Mouse (Mus musculus) layer of hippocampus, adult 18-20 months (tissue): Measurements from ENCODE around the gene Pga5. TPM values are rescaled to one million over a fixed set of nuclear protein-coding genes. Genes with fewer than 3 reads are reported as not detected.
A peak's percentile ranks its signal among the peaks of the same experiment; 100 is the strongest.

Experiments used
- DNase-seq, 2 experiments: peaks; one replicate each; pipeline ENCODE4 v3.0.0; 2022; ENCODE audit warnings: low spot score in 2 of 2
- total RNA-seq, 2 experiments: library from RNA; stranded (reverse); gene quantifications; 2 replicates each; pipeline ENCODE4 v1.2.3; 2021

Pga5 gene
- total RNA-seq, 2 experiments from 2014 or later: not detected

DNA sequence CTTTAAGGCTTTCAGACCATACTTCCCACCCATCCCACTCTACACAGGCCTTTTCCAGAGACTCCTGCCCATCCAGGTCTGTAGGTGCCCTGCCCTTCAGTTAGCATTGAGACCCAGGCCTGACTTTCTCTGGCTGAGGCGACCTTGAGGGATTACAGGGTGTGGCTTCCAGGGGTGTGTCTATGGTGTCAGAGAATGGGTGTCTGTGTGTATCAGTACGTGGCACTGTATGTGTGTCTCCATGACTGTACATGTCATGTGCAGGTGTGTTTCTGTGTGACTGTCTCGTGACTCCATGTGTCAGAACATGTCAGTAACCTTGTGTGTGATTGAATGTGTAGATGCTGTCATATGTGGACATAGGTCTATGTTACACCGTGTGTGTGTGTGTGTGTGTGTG, 6.6 kb downstream of the Pga5 start:
- no peak for DNase-seq

DNA sequence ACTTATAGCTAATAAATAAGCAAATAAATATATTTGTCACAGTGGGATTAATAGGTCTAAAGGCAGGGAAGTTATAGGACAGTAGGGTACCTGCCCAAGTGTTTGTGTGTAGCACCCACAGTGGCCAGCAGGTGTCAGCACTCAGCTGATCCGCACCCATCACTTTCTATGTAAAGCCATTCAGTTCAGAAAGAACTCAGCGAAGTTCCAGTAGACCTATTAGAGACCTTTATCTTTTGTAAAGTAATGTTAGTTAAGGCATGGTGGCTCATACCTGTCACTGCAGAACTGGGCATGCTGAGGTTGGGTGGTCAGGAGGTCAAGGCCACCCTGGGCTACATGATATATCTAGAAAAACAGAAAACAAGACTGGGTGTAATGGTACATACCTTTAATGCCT, 12.4 kb downstream of the Pga5 start:
- DNase-seq: peak in 1 of 2 experiments; percentile 82

DNA sequence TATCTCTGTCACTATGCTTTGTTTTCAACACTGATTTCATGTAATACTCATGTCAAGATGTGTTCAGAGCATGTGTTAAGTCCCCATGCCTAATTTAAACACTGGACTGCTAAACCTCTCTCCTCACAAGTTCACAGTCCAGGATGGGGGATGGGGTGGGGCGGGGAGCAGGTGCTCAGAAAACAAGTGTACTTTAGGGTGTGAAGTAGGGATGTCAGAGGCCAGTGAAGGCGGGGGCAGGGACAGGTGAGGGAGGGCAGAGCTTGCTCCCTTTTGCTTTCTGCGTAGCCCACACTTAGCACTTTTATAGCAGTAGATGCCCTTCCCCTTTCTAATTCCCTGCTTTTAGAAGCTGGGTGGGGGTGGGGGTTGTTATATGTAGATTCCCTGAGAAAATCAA, 12.8 kb downstream of the Pga5 start:
- DNase-seq: no peak

DNA sequence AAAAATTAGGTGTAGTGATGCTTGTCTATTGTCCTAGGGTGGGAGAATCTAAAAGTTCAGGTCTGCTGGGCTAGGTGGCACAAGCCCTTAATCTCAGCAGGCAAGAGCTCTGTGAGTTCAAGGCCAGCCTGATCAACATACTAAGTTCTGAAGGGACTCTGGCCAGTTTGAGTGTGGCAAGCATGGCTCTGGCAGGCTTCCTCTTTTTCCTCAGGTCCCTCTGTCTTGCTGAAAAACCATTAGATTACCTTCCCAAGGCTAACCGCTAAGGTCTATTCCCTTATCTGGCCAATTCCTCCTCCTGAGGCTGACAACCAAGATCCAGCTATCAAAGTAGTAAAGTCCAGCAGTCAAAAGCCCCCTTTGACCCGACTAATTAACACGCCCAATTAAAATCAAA, 15.2 kb downstream of the Pga5 start:
- DNase-seq: no peak

DNA sequence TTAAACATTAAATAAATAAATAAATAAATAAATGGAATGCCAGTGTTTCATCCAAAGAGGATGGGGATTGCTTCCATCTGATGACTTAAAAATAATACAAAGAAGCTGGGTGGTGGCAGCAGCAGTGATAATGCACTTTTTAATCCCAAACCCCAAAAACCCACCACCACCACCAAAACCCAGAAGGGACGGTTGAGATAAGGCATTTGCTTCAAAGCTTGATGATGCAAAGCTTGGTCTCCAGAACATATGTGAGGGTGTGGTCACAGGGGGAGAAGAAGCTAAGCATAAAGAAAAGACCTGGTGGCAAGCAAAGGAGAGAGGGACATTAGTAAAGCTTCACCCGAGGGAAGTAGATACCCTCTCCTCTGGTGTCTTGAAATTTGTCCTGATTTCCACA, 16.0 kb downstream of the Pga5 start:
- DNase-seq: no peak

DNA sequence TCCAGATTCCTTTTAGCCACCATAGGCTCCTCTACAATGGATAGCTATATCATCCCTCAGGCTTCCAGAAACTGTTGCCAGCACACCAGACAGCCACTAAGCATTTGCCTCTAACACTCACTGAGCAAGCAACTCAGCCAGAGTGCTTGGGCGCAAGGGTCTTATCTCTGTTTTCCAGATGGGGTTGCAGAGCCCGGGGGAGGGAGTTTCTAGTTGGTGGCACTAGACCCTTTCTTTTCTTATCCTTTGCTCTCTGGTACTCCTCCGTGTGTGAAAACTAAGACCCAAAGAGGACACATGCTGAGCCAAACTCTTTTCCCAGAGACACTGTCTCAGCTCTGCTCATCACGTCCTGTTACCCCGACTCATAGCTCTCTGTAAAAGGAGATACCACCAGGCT, 16.5 kb downstream of the Pga5 start:
- DNase-seq: no peak

DNA sequence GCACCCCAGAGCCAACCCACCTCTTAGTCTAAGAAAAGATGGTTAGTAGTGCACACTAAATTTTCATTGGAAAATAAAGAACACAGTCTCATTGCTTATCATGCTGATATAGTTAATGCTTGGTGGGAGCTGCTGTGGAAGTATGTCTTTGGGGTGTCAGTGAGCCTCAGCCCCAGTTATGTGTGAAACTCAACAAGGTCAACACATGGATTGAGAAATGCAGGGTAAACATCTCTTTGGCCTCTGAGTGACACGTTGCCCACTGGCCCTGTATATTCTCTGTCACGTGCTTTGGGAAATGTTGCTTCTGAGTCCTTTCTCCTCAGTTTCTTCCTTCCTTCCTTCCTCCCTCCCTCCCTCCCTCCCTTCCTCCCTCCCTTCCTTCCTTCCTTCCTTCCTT, 19.5 kb downstream of the Pga5 start:
- no peak for DNase-seq

DNA sequence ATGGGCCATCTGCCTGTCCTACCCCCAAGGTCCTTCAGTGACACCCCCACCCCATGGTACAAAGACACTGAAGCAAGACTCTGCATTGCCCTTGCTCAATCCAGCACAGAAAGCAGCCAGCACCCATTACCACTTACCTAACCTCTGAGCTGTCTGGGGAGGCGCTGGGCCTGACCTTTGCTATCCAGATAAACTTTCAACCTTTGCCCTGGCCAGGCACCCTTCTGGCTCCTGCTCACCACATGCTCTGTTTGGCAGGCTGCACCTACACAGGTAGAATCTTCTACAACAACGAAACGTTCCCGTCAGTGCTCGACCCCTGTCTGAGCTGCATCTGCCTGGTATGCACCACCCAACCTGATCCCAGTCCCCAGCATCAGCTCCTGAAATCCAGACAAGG, 20.1 kb downstream of the Pga5 start:
- no peak for DNase-seq

DNA sequence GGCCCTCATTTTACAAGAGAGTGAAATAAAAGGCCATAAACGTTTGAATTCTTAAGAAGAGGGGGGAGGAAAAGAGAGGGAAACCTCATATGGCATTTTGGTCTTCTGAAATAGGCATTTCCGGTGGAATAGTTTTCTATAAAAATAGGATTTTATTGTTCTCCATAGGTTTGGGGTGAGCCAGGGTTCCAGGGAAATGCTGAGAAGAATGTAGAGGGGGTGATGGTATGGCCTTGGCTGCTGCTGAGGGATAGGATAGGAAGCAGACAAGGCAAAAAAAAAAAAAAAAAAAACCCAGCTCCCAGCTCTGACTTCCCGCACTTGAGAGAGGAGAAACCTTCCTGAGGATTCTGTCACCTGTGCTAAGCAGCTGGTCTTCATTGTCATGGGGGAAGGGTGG, 21.8 kb downstream of the Pga5 start:
- DNase-seq: no peak

DNA sequence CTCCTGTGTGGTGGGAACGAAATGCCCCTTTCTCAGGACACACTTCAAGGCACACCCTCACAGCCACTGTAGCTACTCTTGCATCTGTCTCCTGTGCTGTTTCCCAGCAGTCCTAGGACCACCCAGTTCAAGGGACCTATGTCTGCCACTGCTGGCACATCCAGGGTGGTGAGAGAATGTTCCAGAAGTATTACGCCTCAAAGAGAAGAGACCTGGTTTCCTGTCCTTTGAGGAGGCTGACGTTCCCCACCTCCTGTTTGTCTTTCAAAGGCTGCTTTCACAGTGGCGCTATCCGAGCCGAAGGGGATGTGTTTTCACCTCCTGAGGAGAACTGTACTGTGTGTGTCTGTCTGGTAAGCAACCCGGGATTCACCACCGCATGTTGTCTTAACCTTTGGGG, 29.7 kb downstream of the Pga5 start:
- DNase-seq: no peak

DNA sequence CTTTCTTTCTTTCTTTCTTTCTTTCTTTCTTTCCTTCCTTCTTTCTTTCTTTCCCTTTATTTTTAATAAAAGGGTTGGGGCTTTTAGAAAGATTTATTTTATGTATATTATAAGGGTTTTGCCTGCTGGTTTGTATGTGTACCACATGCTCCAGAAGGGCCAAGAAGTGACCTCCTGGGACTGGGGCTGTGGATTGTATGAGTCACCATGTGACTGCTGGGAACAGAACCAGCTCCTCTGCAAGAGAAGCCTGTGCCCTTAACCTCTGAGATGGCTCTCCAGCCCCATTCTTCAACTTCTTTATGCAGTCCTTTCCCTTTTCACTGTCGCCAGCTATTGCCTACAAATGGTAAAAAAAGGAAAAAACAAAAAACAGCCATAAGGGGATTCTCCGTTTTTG, 32.3 kb downstream of the Pga5 start:
- no peak for DNase-seq

DNA sequence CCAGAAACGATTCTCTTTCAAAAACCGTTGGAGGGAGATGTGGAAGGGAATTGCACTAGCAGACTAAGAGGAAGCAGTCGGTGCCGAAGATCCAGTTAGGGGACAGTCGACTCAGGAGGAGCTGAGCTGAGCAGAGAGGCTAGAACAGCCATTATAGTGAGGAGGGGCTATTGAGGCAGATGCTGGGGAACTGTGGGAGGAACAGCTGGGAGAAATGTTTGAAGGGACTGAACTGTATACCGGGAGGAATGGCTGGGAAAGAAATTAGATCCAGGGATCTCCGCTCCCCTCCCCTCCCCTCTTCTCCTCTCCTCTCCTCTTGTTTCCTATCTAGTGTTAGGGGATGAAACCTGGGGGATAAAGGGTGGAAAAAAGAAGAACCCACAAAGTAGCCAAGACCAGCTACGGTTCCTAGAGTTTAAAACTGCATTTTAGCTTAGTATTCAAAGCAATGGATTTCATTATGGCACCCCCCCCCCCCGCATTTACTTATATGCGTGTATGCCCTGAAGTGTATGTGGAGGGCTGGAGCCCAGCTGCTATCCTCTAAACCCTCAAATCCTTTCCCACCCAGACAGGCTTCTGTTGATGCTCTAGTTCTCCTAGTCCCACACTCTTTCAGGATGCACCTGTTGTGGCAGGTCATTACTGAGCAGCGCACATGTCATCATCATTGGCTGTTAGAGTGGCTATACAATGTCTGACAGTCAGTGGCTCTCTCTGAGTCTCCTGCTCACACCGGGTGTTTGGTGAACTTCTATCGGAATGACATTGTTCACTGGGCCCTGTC, 37.1 kb downstream of the Pga5 start:
- no peak for DNase-seq

DNA sequence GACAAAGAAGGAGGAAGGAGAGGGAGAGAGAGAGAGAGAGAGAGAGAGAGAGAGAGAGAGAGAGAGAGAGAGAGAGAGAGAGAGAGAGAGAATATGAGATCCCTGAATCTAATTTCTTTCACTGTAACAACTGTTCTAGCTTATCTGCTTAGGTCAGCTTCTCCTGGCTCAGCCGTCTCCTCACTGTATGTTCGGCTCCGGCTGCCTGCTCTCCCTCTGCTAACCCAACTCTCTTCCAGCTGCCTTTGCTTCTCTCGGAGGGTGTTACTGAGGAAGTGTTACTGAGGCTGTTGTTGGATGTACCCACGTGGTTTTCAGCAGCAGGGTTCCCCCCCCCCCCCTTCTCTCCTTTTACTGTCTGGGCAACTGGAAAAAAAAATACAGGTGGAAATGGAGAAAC, 37.8 kb downstream of the Pga5 start:
- no peak for DNase-seq

DNA sequence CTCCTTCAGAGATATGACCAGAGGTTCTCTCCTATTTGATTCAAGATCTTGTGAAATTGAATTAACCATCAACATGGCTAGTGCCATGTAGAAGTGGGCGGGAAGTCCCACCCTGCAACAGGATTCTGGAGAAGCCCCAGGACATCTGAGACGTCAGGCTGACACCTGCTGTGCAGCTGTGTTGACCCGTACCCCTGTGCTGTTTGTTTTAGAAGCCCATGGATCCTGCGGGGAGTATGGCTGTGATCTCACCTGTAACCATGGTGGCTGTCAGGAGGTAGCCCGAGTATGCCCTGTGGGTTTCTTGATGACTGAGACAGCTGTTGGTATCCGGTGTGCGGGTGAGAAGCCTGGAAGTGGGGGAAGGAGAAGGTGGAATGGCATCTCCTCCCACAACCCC, 40.0 kb downstream of the Pga5 start:
- DNase-seq: no peak

DNA sequence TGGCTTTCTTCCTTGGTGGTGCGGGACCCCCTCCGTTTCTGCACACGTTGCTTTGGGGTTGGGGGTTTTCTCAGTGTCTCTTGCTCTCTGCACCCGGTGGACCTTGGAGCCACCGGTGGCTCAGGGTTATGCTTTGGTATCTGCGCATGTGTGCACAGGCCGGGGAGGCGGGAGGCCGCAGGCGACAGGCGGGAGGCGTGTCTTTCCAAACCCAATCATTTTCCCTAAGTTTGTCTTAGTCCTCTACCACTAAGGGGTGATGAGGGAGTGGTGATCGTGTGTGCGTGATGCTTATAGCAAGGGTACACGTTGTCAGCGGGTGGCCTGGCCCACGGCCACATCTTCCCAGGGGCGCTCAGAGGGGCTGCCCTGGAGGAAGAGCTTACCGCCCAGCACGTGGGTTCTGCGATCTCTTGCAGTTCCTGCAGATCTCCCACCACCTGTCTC, 43.0 kb downstream of the Pga5 start:
- DNase-seq: peak; percentile 61 to 82

DNA sequence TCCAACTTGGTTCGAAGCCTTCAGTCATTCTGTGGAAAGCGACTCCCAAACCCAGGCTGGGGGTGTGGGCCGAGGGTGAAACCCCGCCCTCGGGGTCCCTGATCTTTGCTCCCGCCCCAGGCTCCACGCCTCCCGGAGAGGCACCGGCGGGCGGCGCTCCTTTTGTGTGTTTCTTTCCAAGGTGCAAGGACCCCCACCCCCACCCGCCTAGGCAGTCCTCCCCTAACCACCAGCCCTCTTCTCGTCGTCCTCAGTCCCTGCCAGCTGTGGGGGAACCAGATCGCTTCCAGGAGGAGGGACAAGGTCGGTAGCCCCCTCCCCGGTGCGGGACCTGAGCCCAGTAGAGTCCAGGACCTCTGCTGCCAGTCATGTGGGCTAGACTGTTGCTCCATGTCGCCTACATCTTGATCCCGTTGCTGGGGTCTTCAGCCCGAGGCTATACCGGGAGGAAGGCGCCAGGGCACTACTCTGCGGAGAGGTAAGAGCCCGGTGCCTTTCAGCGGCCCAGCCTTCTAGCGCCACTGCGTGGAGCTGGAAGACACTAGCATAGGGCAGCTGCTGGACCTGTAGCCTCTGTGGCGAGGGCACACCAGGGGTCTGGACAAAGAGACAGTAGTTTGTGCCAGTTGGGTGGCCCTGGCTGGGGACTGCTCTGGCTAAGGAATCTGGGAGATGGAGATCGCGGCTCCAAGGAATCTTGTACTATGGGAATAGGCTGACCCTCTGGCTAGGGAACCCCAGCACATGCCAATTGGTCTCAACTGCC, 43.6 kb downstream of the Pga5 start, which contains the start of gene Vwce:
Vwce (plus strand) TSS at position 108 of the 766 bp plus-strand sequence.
- peak in 1 of 2 experiments; percentile 36 for DNase-seq

Other genes with a start within 250 kb of the Pga5 start
- 10 to 100 TPM; 70.5 to 77.9 TPM for gene Lrrc10b, start 220.6 kb downstream of the Pga5 start, total RNA-seq
- gene Ppp1r32, start 195.1 kb downstream of the Pga5 start, total RNA-seq: 1 to 10 TPM; 1.3 to 1.9 TPM
- gene Cpsf7, start 152.8 kb downstream of the Pga5 start, total RNA-seq: 10 to 100 TPM; 68.6 to 74.5 TPM
- gene Sdhaf2, start 151.9 kb downstream of the Pga5 start, total RNA-seq: 10 to 100 TPM; 51.3 to 55.5 TPM
- gene Tmem216, start 121.8 kb downstream of the Pga5 start, total RNA-seq: 10 to 100 TPM; 10.6 to 10.8 TPM
- gene Cyb561a3, start 100.9 kb downstream of the Pga5 start, total RNA-seq: 1 to 10 TPM; 9.4 TPM
- 10 to 100 TPM; 11.2 to 12.8 TPM for gene Tmem138, start 100.7 kb downstream of the Pga5 start, total RNA-seq
- gene Ddb1, start 72.7 kb downstream of the Pga5 start, total RNA-seq: 100 to 1,000 TPM; 193 to 196 TPM
- 10 to 100 TPM; 15.2 to 16.8 TPM for gene Tkfc, start 72.4 kb downstream of the Pga5 start, total RNA-seq
- gene Vwce, start 43.9 kb downstream of the Pga5 start, total RNA-seq: under 1 TPM; 0.35 to 0.56 TPM
- 10 to 100 TPM; 19.3 to 23.1 TPM for gene Vps37c, start 10.7 kb upstream of the Pga5 start, total RNA-seq
- gene Cd5, start 60.9 kb upstream of the Pga5 start, total RNA-seq: not detected
- gene Cd6, start 152.0 kb upstream of the Pga5 start, total RNA-seq: under 1 TPM in 1 of 2 experiments, not detected in 1; 0.57 TPM
- gene Slc15a3, start 161.7 kb upstream of the Pga5 start, total RNA-seq: 1 to 10 TPM in 1 of 2 experiments, under 1 TPM in 1; 0.89 to 1.4 TPM
- gene Tmem132a, start 191.9 kb upstream of the Pga5 start, total RNA-seq: 100 to 1,000 TPM; 148 to 178 TPM
- 10 to 100 TPM; 46.9 to 51.0 TPM for gene Tmem109, start 203.9 kb upstream of the Pga5 start, total RNA-seq
- 100 to 1,000 TPM; 197 to 217 TPM for gene Prpf19, start 217.2 kb upstream of the Pga5 start, total RNA-seq
- gene Zp1, start 242.6 kb upstream of the Pga5 start, total RNA-seq: not detected